Mouse (Mus musculus): Measurements from ENCODE around the gene Cttnbp2. TPM values are rescaled to one million over a fixed set of nuclear protein-coding genes. Genes with fewer than 3 reads are reported as not detected.
A peak's percentile ranks its signal among the peaks of the same experiment; 100 is the strongest.

Gene Cttnbp2
- polyA plus RNA-seq (2016; fragmentation: Nextera tagmentation; extraction: Ambion mirVana), result 10.5 and 13.6 TPM in 2 replicates

- 0 out of 2 replicates have a peak, but pooled peaks cover 2% of the 10 kb centered on the region for H3K27me3 ChIP-seq (replicated peaks)
- H3K9ac ChIP-seq, result peak within 1 kb of the TSS; percentile 79
- H3K4me1 ChIP-seq (replicated peaks), result peaks cover 7% of the 10 kb centered on the region
- no peak within 1 kb of the TSS for H3K27ac ChIP-seq (ENCODE audit: poor library complexity, severe bottlenecking)
- peak within 1 kb of the TSS; percentile 70 for H3K4me3 ChIP-seq
- peak within 1 kb of the TSS; percentile 91 for H3K4me2 ChIP-seq
- H3K9me3 ChIP-seq (replicated peaks), result 0 out of 2 replicates have a peak, but pooled peaks cover 4% of the 10 kb centered on the region
- 1% methylated on average over 68 of the region's 70 CpGs for WGBS
- no peaks in the 10 kb centered on the region for H3K36me3 ChIP-seq
- ATAC-seq (ENCODE audit: insufficient number of reproducible peaks, low FRiP score), result peak; percentile 86
These were observed at the start of gene Cttnbp2 for GRCm38 (mm10) chr6:18514480-18515352. TSS of gene Cttnbp2 (minus strand) at chr6:18514843.

GRCm38 (mm10) chr6:18559019-18559418 is 44.4 kb upstream of the Cttnbp2 start:
- 81% methylated on average over 1 of the region's 1 CpGs for WGBS
- Histone ChIP-seq H3K9me3 (replicated peaks) (no peaks in the 10 kb centered on the region), H3K4me1 (replicated peaks) (no peaks in the 10 kb centered on the region), H3K4me3 (no peak overlapping the region), H3K36me3 (no peaks in the 10 kb centered on the region), H3K27ac (ENCODE audit: poor library complexity, severe bottlenecking) (no peak overlapping the region), H3K27me3 (replicated peaks) (no peaks in the 10 kb centered on the region), H3K9ac (no peak overlapping the region), H3K4me2 (no peak overlapping the region)
- ATAC-seq (ENCODE audit: insufficient number of reproducible peaks, low FRiP score), result no peak

- Histone ChIP-seq H3K9me3 (replicated peaks) (no peaks in the 10 kb centered on the region), H3K9ac (no peak overlapping the region; the same call in 1 of the 2 replicates), H3K4me2 (peak overlapping the region; percentile 62), H3K4me1 (replicated peaks) (peaks cover 4% of the 10 kb centered on the region), H3K4me3 (peak overlapping the region; percentile 30), H3K27ac (ENCODE audit: poor library complexity, severe bottlenecking) (no peak overlapping the region), H3K36me3 (no peaks in the 10 kb centered on the region), H3K27me3 (replicated peaks) (no peaks in the 10 kb centered on the region)
- no peak for ATAC-seq (ENCODE audit: insufficient number of reproducible peaks, low FRiP score)
- WGBS, result 45% methylated on average over 24 of the region's 24 CpGs
These were observed 33.1 kb upstream of the Cttnbp2 start for GRCm38 (mm10) chr6:18547516-18548465.

GRCm38 (mm10) chr6:18543878-18544277 is 29.2 kb upstream of the Cttnbp2 start:
- Histone ChIP-seq H3K9me3 (replicated peaks) (no peaks in the 10 kb centered on the region), H3K4me3 (no peak overlapping the region), H3K9ac (no peak overlapping the region), H3K27me3 (replicated peaks) (no peaks in the 10 kb centered on the region), H3K36me3 (no peaks in the 10 kb centered on the region), H3K4me2 (no peak overlapping the region), H3K4me1 (replicated peaks) (peaks cover 4% of the 10 kb centered on the region), H3K27ac (ENCODE audit: poor library complexity, severe bottlenecking) (no peak overlapping the region)
- WGBS, result 56% methylated on average over 2 of the region's 2 CpGs
- no peak for ATAC-seq (ENCODE audit: insufficient number of reproducible peaks, low FRiP score)

- Histone ChIP-seq H3K4me2 (no peak overlapping the region), H3K4me3 (no peak overlapping the region), H3K9me3 (replicated peaks) (no peaks in the 10 kb centered on the region), H3K27me3 (replicated peaks) (no peaks in the 10 kb centered on the region), H3K27ac (ENCODE audit: poor library complexity, severe bottlenecking) (no peak overlapping the region), H3K4me1 (replicated peaks) (no peaks in the 10 kb centered on the region), H3K9ac (no peak overlapping the region), H3K36me3 (no peaks in the 10 kb centered on the region)
- WGBS, result 42% methylated on average over 4 of the region's 4 CpGs
- no peak for ATAC-seq (ENCODE audit: insufficient number of reproducible peaks, low FRiP score)
These were observed 25.8 kb upstream of the Cttnbp2 start for GRCm38 (mm10) chr6:18540396-18540795.

GRCm38 (mm10) chr6:18530394-18530793 is 15.8 kb upstream of the Cttnbp2 start:
- Histone ChIP-seq H3K4me3 (no peak overlapping the region), H3K9ac (no peak overlapping the region), H3K4me1 (replicated peaks) (no peaks in the 10 kb centered on the region; the same call in 1 of the 2 replicates), H3K36me3 (no peaks in the 10 kb centered on the region), H3K9me3 (replicated peaks) (no peaks in the 10 kb centered on the region), H3K4me2 (no peak overlapping the region), H3K27me3 (replicated peaks) (no peaks in the 10 kb centered on the region), H3K27ac (ENCODE audit: poor library complexity, severe bottlenecking) (no peak overlapping the region)
- no peak for ATAC-seq (ENCODE audit: insufficient number of reproducible peaks, low FRiP score)
- 74% methylated on average over 3 of the region's 3 CpGs for WGBS

- H3K36me3 ChIP-seq, result no peaks in the 10 kb centered on the region
These were observed 3.0 kb upstream of the Cttnbp2 start for GRCm38 (mm10) chr6:18517626-18518025.

GRCm38 (mm10) chr6:18513611-18514473 is 801 bp downstream of the Cttnbp2 start:
- Histone ChIP-seq H3K36me3 (no peaks in the 10 kb centered on the region), H3K9ac (peak overlapping the region; percentile 79), H3K4me1 (replicated peaks) (peaks cover 7% of the 10 kb centered on the region), H3K9me3 (replicated peaks) (no peaks in the 10 kb centered on the region), H3K27ac (ENCODE audit: poor library complexity, severe bottlenecking) (no peak overlapping the region), H3K27me3 (replicated peaks) (0 out of 2 replicates have a peak, but pooled peaks cover 2% of the 10 kb centered on the region), H3K4me3 (peak overlapping the region; percentile 70), H3K4me2 (peak overlapping the region; percentile 91)
- 1% methylated on average over 27 of the region's 28 CpGs for WGBS
- ATAC-seq (ENCODE audit: insufficient number of reproducible peaks, low FRiP score), result peak; percentile 60

More at GRCm38 (mm10) chr6:18517626-18518025, 3.0 kb upstream of the Cttnbp2 start:
- H3K9me3 ChIP-seq (replicated peaks), result 0 out of 2 replicates have a peak, but pooled peaks cover 4% of the 10 kb centered on the region
- no peak overlapping the region for H3K4me3 ChIP-seq
- H3K27ac ChIP-seq (ENCODE audit: poor library complexity, severe bottlenecking), result no peak overlapping the region
- 51% methylated on average over 2 of the region's 2 CpGs for WGBS
- H3K4me1 ChIP-seq (replicated peaks), result peaks cover 7% of the 10 kb centered on the region
- H3K27me3 ChIP-seq (replicated peaks), result 0 out of 2 replicates have a peak, but pooled peaks cover 2% of the 10 kb centered on the region
- no peak overlapping the region for H3K9ac ChIP-seq
- H3K4me2 ChIP-seq, result no peak overlapping the region
- ATAC-seq (ENCODE audit: insufficient number of reproducible peaks, low FRiP score), result no peak

- Histone ChIP-seq H3K9me3 (replicated peaks) (no peaks in the 10 kb centered on the region), H3K4me2 (no peak overlapping the region), H3K4me3 (no peak overlapping the region), H3K4me1 (replicated peaks) (peaks cover 19% of the 10 kb centered on the region), H3K36me3 (no peaks in the 10 kb centered on the region), H3K9ac (no peak overlapping the region), H3K27ac (ENCODE audit: poor library complexity, severe bottlenecking) (no peak overlapping the region), H3K27me3 (replicated peaks) (0 out of 2 replicates have a peak, but pooled peaks cover 2% of the 10 kb centered on the region)
- ATAC-seq (ENCODE audit: insufficient number of reproducible peaks, low FRiP score), result no peak
- 87% methylated on average over 6 of the region's 6 CpGs for WGBS
These were observed 2.8 kb downstream of the Cttnbp2 start for GRCm38 (mm10) chr6:18511886-18512285.

- Histone ChIP-seq H3K27me3 (replicated peaks) (no peaks in the 10 kb centered on the region), H3K9ac (no peak overlapping the region), H3K9me3 (replicated peaks) (no peaks in the 10 kb centered on the region), H3K4me3 (no peak overlapping the region), H3K27ac (ENCODE audit: poor library complexity, severe bottlenecking) (peak overlapping the region; percentile 71), H3K4me2 (no peak overlapping the region; the same call in 1 of the 2 replicates), H3K36me3 (no peaks in the 10 kb centered on the region), H3K4me1 (replicated peaks) (peaks cover 21% of the 10 kb centered on the region)
- 11% methylated on average over 2 of the region's 2 CpGs for WGBS
- ATAC-seq (ENCODE audit: insufficient number of reproducible peaks, low FRiP score), result no peak
These were observed 6.6 kb downstream of the Cttnbp2 start for GRCm38 (mm10) chr6:18508036-18508435.

Measured in heart, embryonic 12.5 days (tissue).